Mouse (Mus musculus) thymus, adult 2 months (tissue): Measurements from ENCODE around the gene Gm7879.

Experiments
- CTCF ChIP-seq: fragments of 200-500 bp; IDR thresholded peaks from 2 replicates; pipeline ENCODE4 v1.5.1; 2012; ENCODE audit warnings: mild to moderate bottlenecking, control low read depth, low read length, moderate library complexity, borderline replicate concordance; ENCODE audit not compliant: control insufficient read depth, poor library complexity, insufficient read depth; ENCODE audit errors: extremely low read depth
- POLR2A ChIP-seq: fragments of 200-500 bp; IDR thresholded peaks from 2 replicates; pipeline ENCODE4 v1.6.1; 2012; ENCODE audit warnings: mild to moderate bottlenecking, low read length, control low read depth, moderate library complexity; ENCODE audit not compliant: control insufficient read depth, poor library complexity, insufficient read depth; ENCODE audit errors: extremely low read depth

GRCm38 (mm10) chr5:43953241-43953640 is 40.3 kb downstream of the Gm7879 start:
- TF ChIP-seq POLR2A (no peak), CTCF (no peak)
